Mouse (Mus musculus) MEL (cell line): ENCODE measurements around the gene Fars2.

ENCODE experiments used
- CHD2 ChIP-seq: IDR thresholded peaks from 2 replicates; pipeline ENCODE4 v1.6.1; 2011; ENCODE audit warnings: low read length, improper control_type of control experiment
- CTCF ChIP-seq, 3 experiments: IDR thresholded peaks in 2 of 3; conservative IDR thresholded peaks in 1 of 3; 2 replicates each; pipeline ENCODE4 v1.5.1; 2011 to 2012; ENCODE audit warnings: low read length in 3 of 3, low read depth in 2 of 3, mild to moderate bottlenecking in 2 of 3, improper control_type of control experiment in 1 of 3, inconsistent platforms in 1 of 3, mixed read lengths in 1 of 3, moderate library complexity in 1 of 3; ENCODE audit not compliant: control insufficient read depth in 1 of 3, insufficient read depth in 1 of 3, poor library complexity in 1 of 3, severe bottlenecking in 1 of 3
- E2F4 ChIP-seq: IDR thresholded peaks from 2 replicates; pipeline ENCODE4 v1.6.1; 2011; ENCODE audit warnings: low read depth, low read length, improper control_type of control experiment, borderline replicate concordance
- EP300 ChIP-seq, 2 experiments: IDR thresholded peaks; 2 replicates each; pipeline ENCODE4 v1.6.1; 2011; ENCODE audit warnings: improper control_type of control experiment in 2 of 2, low read length in 2 of 2, low read depth in 1 of 2, mild to moderate bottlenecking in 1 of 2
- JUND ChIP-seq: IDR thresholded peaks from 2 replicates; pipeline ENCODE4 v1.6.1; 2011; ENCODE audit warnings: low read depth, mild to moderate bottlenecking, improper control_type of control experiment, low read length
- MAFK ChIP-seq: IDR thresholded peaks from 2 replicates; pipeline ENCODE4 v1.6.1; 2011; ENCODE audit warnings: low read depth, mild to moderate bottlenecking, low read length, improper control_type of control experiment, borderline replicate concordance
- MAX ChIP-seq: IDR thresholded peaks from 2 replicates; pipeline ENCODE4 v1.6.1; 2011; ENCODE audit warnings: low read length, improper control_type of control experiment
- MAZ ChIP-seq: IDR thresholded peaks from 2 replicates; pipeline ENCODE4 v1.6.1; 2012; ENCODE audit warnings: low read depth, mild to moderate bottlenecking, inconsistent platforms, low read length, improper control_type of control experiment
- MYC ChIP-seq: IDR thresholded peaks from 2 replicates; pipeline ENCODE4 v1.6.1; 2011; ENCODE audit warnings: low read depth, mild to moderate bottlenecking, low read length, improper control_type of control experiment, moderate library complexity
- POLR2A ChIP-seq, 2 experiments: IDR thresholded peaks; 2 replicates each; pipeline ENCODE4 v1.6.1; 2011 to 2012; ENCODE audit warnings: low read length in 2 of 2, mild to moderate bottlenecking in 2 of 2, control low read depth in 1 of 2, improper control_type of control experiment in 1 of 2, low read depth in 1 of 2, moderate library complexity in 1 of 2; ENCODE audit not compliant: control insufficient read depth in 1 of 2, insufficient read depth in 1 of 2, poor library complexity in 1 of 2
- POLR2AphosphoS5 ChIP-seq: IDR thresholded peaks from 2 replicates; pipeline ENCODE4 v1.6.1; 2012; ENCODE audit warnings: low read depth, borderline replicate concordance, mild to moderate bottlenecking, inconsistent platforms, low read length, moderate library complexity, mixed read lengths
- SIN3A ChIP-seq: IDR thresholded peaks from 2 replicates; pipeline ENCODE4 v1.6.1; 2012; ENCODE audit warnings: low read length, improper control_type of control experiment, inconsistent platforms
- SMC3 ChIP-seq: IDR thresholded peaks from 2 replicates; pipeline ENCODE4 v1.6.1; 2011; ENCODE audit warnings: low read depth, low read length, improper control_type of control experiment
- TBP ChIP-seq: IDR thresholded peaks from 2 replicates; pipeline ENCODE4 v1.8.0; 2011; ENCODE audit warnings: low read depth, low read length, improper control_type of control experiment

DNA sequence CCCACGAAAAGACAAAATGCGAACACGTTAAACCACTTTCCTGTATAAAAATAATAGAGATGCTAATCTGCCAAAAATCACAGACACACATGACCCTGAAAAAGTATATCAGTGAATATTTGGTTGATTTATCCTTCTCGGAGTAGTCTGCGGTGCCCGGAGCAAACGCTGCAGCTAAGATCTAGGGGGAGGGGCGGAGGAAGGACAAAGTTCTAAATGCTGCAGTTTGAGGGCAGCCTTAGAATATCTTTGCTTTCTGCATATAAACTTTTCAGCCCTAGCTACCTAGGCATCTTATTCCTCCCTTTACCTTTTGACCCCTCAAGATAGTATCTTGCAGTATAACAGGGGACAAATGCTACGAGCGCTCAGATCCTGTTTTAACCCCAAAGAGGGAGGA is 616.4 kb downstream of the Fars2 start:
- TF ChIP-seq CTCF (IDR thresholded peaks at IDR 0.05 in 2 of 3, conservative IDR thresholded peaks at IDR 0.05 in 1 of 3; ENCODE audit: control insufficient read depth in 1 of 3, insufficient read depth in 1 of 3, low read depth in 2 of 3, low read length in 3 of 3, poor library complexity in 1 of 3, severe bottlenecking in 1 of 3) (no peak), MAFK (no peak), SMC3 (no peak), SIN3A (no peak), EP300 (IDR thresholded peaks at IDR 0.05; ENCODE audit: low read depth in 1 of 2, low read length in 2 of 2) (no peak), MAX (no peak), MAZ (no peak), POLR2A (IDR thresholded peaks at IDR 0.05; ENCODE audit: control insufficient read depth in 1 of 2, insufficient read depth in 1 of 2, low read depth in 1 of 2, low read length in 2 of 2, poor library complexity in 1 of 2) (no peak), E2F4 (no peak), POLR2AphosphoS5 (no peak), JUND (no peak), TBP (no peak), CHD2 (no peak), MYC (no peak)
